Mouse (Mus musculus): ENCODE results near the gene Tmco1. TPM values are rescaled to one million over a fixed set of nuclear protein-coding genes. Genes with fewer than 3 reads are reported as not detected.

Tmco1 gene
- polyA plus RNA-seq, 1 experiment: 20.5 TPM

DNA sequence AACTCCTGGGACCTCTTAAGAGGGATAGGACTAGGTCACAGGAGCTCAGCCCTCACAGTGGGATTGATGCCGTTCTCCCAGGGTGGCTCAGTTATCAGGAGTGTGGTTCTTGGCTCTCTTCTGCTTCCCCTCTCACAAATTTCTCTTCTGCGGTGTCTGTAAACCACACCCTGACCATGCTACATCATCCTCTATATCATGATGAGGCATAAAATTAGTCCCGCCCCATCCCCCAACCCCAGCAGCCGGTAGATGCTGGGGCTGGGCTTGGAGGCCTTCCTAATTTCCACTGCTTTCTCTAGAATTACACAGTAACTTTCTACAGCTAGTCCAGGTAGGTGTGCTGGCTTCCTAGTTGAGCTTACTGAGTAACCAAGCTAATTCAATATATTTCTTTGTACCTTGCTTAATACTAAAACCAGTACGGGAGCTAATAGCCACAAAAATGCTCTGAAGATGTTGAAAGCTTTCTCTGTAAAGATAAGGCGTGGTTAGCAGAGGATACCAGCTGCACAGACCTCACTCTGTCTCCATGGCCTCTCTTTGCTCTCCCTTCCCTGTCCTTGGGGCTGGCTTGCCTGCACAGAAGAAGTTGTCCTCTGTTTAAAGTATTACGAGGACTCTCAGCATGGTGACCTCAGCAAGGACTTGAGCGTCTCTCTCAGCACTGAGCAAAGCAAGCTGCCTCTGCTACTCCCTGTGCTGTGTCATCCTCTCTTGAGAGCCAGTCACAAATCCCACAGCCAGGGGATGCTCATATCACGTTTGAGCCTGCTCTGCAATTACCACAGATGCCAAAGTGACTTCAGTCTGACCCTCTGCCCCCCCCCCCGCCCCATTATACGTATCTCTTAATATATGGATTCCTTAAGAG is 19.3 kb upstream of the Tmco1 start:
- Histone ChIP-seq H3K4me1 (ENCODE audit: control insufficient read depth, insufficient read depth, insufficient read length, low read length) (peaks cover 3% of the 10 kb centered on the region; the same call in 1 of the 2 replicates), H3K27me3 (ENCODE audit: control insufficient read depth, insufficient read depth, low read length) (peaks cover 5% of the 10 kb centered on the region; the same call in 1 of the 2 replicates), H3K36me3 (ENCODE audit: control insufficient read depth, insufficient read depth, low read length) (no peaks in the 10 kb centered on the region), H3K27ac (ENCODE audit: insufficient read depth, low read depth, low read length) (no peak overlapping the region), H3K4me3 (ENCODE audit: low read depth, low read length) (no peak overlapping the region)
- TF ChIP-seq POLR2A (IDR thresholded peaks at IDR 0.05; ENCODE audit: low read depth, low read length) (no peak), CTCF (IDR thresholded peaks at IDR 0.05; ENCODE audit: extremely low read depth, insufficient read length, insufficient replicate concordance, low read depth, low read length) (no peak)
- 41% methylated on average over 11 of the region's 11 CpGs for WGBS

- Histone ChIP-seq H3K27ac (ENCODE audit: insufficient read depth, low read depth, low read length) (no peak overlapping the region), H3K36me3 (ENCODE audit: control insufficient read depth, insufficient read depth, low read length) (no peaks in the 10 kb centered on the region), H3K4me3 (ENCODE audit: low read depth, low read length) (no peak overlapping the region), H3K4me1 (ENCODE audit: control insufficient read depth, insufficient read depth, insufficient read length, low read length) (peaks cover 3% of the 10 kb centered on the region; the same call in 1 of the 2 replicates), H3K27me3 (ENCODE audit: control insufficient read depth, insufficient read depth, low read length) (peaks cover 5% of the 10 kb centered on the region; the same call in 1 of the 2 replicates)
- TF ChIP-seq CTCF (IDR thresholded peaks at IDR 0.05; ENCODE audit: extremely low read depth, insufficient read length, insufficient replicate concordance, low read depth, low read length) (no peak), POLR2A (IDR thresholded peaks at IDR 0.05; ENCODE audit: low read depth, low read length) (no peak)
- 22% methylated on average over 11 of the region's 11 CpGs for WGBS
Observed at GRCm38 (mm10) chr1:167289567-167290262, 18.5 kb upstream of the Tmco1 start.

DNA sequence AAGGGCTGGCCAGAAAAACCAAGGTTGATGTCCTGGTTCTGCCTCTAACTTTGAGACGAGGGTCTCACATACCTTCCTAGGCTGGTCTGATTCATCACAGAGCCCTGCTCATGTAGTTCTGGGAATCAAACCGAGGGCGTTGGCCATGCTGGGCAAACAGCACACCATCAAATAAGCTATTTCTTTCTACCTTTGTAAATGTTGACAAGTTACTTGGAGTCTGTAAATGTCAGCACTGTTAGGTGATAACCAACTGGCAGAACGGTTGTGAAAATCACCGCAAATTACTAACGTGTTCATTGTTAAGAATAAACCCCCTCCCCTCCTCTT is 17.9 kb upstream of the Tmco1 start:
- H3K27me3 ChIP-seq (ENCODE audit: control insufficient read depth, insufficient read depth, low read length): peaks cover 5% of the 10 kb centered on the region; the same call in 1 of the 2 replicates
- H3K27ac ChIP-seq (ENCODE audit: insufficient read depth, low read depth, low read length): no peak overlapping the region
- 33% methylated on average over 6 of the region's 6 CpGs for WGBS
- TF ChIP-seq POLR2A (IDR thresholded peaks at IDR 0.05; ENCODE audit: low read depth, low read length): no peak
- TF ChIP-seq CTCF (IDR thresholded peaks at IDR 0.05; ENCODE audit: extremely low read depth, insufficient read length, insufficient replicate concordance, low read depth, low read length): no peak
- peaks cover 2% of the 10 kb centered on the region; the same call in 1 of the 2 replicates for H3K4me1 ChIP-seq (ENCODE audit: control insufficient read depth, insufficient read depth, insufficient read length, low read length)
- no peak overlapping the region for H3K4me3 ChIP-seq (ENCODE audit: low read depth, low read length)
- no peaks in the 10 kb centered on the region for H3K36me3 ChIP-seq (ENCODE audit: control insufficient read depth, insufficient read depth, low read length)

DNA sequence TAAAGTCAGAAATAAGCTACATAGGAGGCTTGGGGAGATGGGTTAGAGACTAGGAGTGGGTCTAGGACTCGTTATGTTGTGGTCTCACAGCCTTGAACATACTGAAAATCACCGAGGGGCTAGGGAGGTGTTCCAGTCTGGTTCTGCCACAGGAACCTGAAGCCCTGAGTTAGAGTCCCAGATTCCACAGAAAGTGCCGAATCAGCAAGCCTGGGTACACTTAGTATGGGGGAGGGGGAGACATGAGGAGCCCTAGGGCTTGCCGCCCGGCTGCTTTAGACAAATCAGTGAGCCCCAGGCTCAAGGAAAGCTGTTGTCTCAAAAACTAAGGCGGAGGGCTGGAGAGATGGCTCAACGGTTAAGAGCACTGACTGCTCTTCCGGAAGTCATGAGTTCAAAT is 16.6 kb upstream of the Tmco1 start:
- Histone ChIP-seq H3K27ac (ENCODE audit: insufficient read depth, low read depth, low read length) (no peak overlapping the region), H3K36me3 (ENCODE audit: control insufficient read depth, insufficient read depth, low read length) (no peaks in the 10 kb centered on the region), H3K4me1 (ENCODE audit: control insufficient read depth, insufficient read depth, insufficient read length, low read length) (no peaks in the 10 kb centered on the region), H3K4me3 (ENCODE audit: low read depth, low read length) (no peak overlapping the region), H3K27me3 (ENCODE audit: control insufficient read depth, insufficient read depth, low read length) (peaks cover 5% of the 10 kb centered on the region; the same call in 1 of the 2 replicates)
- WGBS: 88% methylated on average over 8 of the region's 8 CpGs
- TF ChIP-seq CTCF (IDR thresholded peaks at IDR 0.05; ENCODE audit: extremely low read depth, insufficient read length, insufficient replicate concordance, low read depth, low read length): no peak
- no peak for TF ChIP-seq POLR2A (IDR thresholded peaks at IDR 0.05; ENCODE audit: low read depth, low read length)

GRCm38 (mm10) chr1:167292447-167292846 is 15.7 kb upstream of the Tmco1 start:
- H3K27me3 ChIP-seq (ENCODE audit: control insufficient read depth, insufficient read depth, low read length): peaks cover 5% of the 10 kb centered on the region; the same call in 1 of the 2 replicates
- H3K4me1 ChIP-seq (ENCODE audit: control insufficient read depth, insufficient read depth, insufficient read length, low read length): no peaks in the 10 kb centered on the region
- no peak for TF ChIP-seq CTCF (IDR thresholded peaks at IDR 0.05; ENCODE audit: extremely low read depth, insufficient read length, insufficient replicate concordance, low read depth, low read length)
- WGBS: 53% methylated on average over 11 of the region's 11 CpGs
- no peak overlapping the region for H3K27ac ChIP-seq (ENCODE audit: insufficient read depth, low read depth, low read length)
- H3K36me3 ChIP-seq (ENCODE audit: control insufficient read depth, insufficient read depth, low read length): no peaks in the 10 kb centered on the region
- no peak overlapping the region for H3K4me3 ChIP-seq (ENCODE audit: low read depth, low read length)

DNA sequence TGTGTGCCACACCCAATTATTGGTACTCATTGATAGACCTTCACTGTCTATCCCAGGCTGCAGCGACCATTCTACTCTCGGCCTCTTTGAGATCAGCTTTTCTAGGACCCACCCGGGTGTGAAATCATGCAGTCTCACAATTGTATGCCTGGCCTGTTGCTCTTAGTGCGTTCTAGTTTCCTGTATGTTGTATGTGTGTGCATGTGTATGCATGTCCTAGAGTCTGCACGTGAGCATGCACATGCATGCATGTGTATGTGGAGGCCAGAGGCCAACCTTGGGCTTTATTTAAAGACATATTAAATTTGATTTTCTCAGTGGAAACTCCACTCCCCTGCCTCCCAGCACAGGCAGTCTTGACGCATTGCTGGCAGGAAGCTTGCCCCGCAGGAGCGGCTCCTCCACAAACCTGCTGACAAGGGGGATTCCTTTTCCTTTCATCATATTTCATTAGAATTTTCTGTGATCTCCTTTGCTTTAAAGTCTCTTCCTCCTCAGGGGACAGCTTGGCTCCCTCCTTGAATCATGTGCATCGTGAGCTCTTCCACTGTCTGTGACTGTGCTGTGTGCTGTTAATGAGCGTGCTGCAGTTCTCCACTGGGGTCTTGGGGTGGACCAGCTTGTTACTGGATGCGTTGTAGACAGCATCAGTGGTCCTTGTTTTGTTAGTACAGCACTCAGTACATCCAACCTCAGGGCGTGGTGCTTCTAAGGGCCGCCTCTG is 12.3 kb upstream of the Tmco1 start:
- TF ChIP-seq CTCF (IDR thresholded peaks at IDR 0.05; ENCODE audit: extremely low read depth, insufficient read length, insufficient replicate concordance, low read depth, low read length) (no peak), POLR2A (IDR thresholded peaks at IDR 0.05; ENCODE audit: low read depth, low read length) (no peak)
- no peaks in the 10 kb centered on the region for H3K4me1 ChIP-seq (ENCODE audit: control insufficient read depth, insufficient read depth, insufficient read length, low read length)
- no peaks in the 10 kb centered on the region for H3K27me3 ChIP-seq (ENCODE audit: control insufficient read depth, insufficient read depth, low read length)
- 83% methylated on average over 13 of the region's 13 CpGs for WGBS
- H3K36me3 ChIP-seq (ENCODE audit: control insufficient read depth, insufficient read depth, low read length): no peaks in the 10 kb centered on the region
- H3K27ac ChIP-seq (ENCODE audit: insufficient read depth, low read depth, low read length): no peak overlapping the region
- no peak overlapping the region for H3K4me3 ChIP-seq (ENCODE audit: low read depth, low read length)
